Mouse (Mus musculus) CH12.LX (cell line): ENCODE results near the gene Pdcd4. TPM values are rescaled to one million over a fixed set of nuclear protein-coding genes. Genes with fewer than 3 reads are reported as not detected.

Source experiments
- DNase-seq: peaks from one replicate; pipeline ENCODE4 v3.0.0-alpha.2; 2013; ENCODE audit errors: extremely low read depth
- H3K27ac ChIP-seq: 2 replicates; pipeline ENCODE4 v1.5.1; 2012; ENCODE audit warnings: low read depth, mild to moderate bottlenecking, control low read depth, moderate library complexity; ENCODE audit not compliant: insufficient read depth
- H3K27me3 ChIP-seq: replicated peaks from 2 replicates; pipeline ENCODE3; 2012; ENCODE audit warnings: inconsistent platforms
- H3K36me3 ChIP-seq, 2 experiments: replicated peaks in 1 of 2; 2 replicates each; pipeline versions ENCODE3 to v1.6.1; 2012; ENCODE audit warnings: inconsistent platforms in 1 of 2, low read length in 1 of 2, mild to moderate bottlenecking in 1 of 2, mixed read lengths in 1 of 2, moderate library complexity in 1 of 2; ENCODE audit not compliant: control insufficient read depth in 1 of 2, insufficient read depth in 1 of 2
- H3K4me1 ChIP-seq, 2 experiments: 2 replicates each; pipeline ENCODE4 v1.6.1; 2012; ENCODE audit warnings: inconsistent platforms in 1 of 2, moderate library complexity in 1 of 2; ENCODE audit not compliant: insufficient read depth in 2 of 2, control insufficient read depth in 1 of 2
- H3K4me2 ChIP-seq: 2 replicates; pipeline ENCODE4 v1.6.1; 2012; ENCODE audit warnings: low read depth, mild to moderate bottlenecking, control low read depth; ENCODE audit not compliant: poor library complexity, insufficient read depth, severe bottlenecking
- H3K4me3 ChIP-seq, 3 experiments: fragments of 150-350 bp in 1 of 3; sonication (generic) in 1 of 3; replicated peaks in 1 of 3; 2 replicates each; pipeline versions ENCODE3 to v1.5.1; 2011 to 2012; ENCODE audit warnings: low read depth in 2 of 3, low read length in 2 of 3, mild to moderate bottlenecking in 2 of 3, moderate library complexity in 2 of 3, control low read depth in 1 of 3, improper control_type of control experiment in 1 of 3, inconsistent platforms in 1 of 3, mixed read lengths in 1 of 3; ENCODE audit not compliant: poor library complexity in 1 of 3
- H3K79me2 ChIP-seq: replicated peaks from 2 replicates; pipeline ENCODE4 v1.6.1; 2012; ENCODE audit warnings: mild to moderate bottlenecking, moderate library complexity; ENCODE audit not compliant: control insufficient read depth, poor library complexity, insufficient read depth, severe bottlenecking; ENCODE audit errors: extremely low read depth
- H3K9ac ChIP-seq: 2 replicates; pipeline ENCODE4 v1.6.1; 2012; ENCODE audit warnings: low read depth, mild to moderate bottlenecking, control low read depth, moderate library complexity; ENCODE audit not compliant: insufficient read depth
- H3K9me3 ChIP-seq: replicated peaks from 2 replicates; pipeline ENCODE3; 2012; ENCODE audit warnings: low read length, inconsistent platforms, mixed read lengths
- CTCF ChIP-seq, 2 experiments: IDR thresholded peaks in 1 of 2; conservative IDR thresholded peaks in 1 of 2; 2 replicates each; pipeline ENCODE4 v1.5.1; 2011 to 2012; ENCODE audit warnings: low read depth in 2 of 2, low read length in 2 of 2, improper control_type of control experiment in 1 of 2, inconsistent platforms in 1 of 2, mild to moderate bottlenecking in 1 of 2, moderate library complexity in 1 of 2
- ETS1 ChIP-seq: conservative IDR thresholded peaks from 2 replicates; pipeline ENCODE4 v1.6.1; 2012; ENCODE audit warnings: low read depth, mild to moderate bottlenecking, inconsistent platforms, low read length, improper control_type of control experiment, moderate library complexity
- IRF4 ChIP-seq: IDR thresholded peaks from 2 replicates; pipeline ENCODE4 v1.6.1; 2014; ENCODE audit warnings: low read depth, mild to moderate bottlenecking, inconsistent platforms, low read length, improper control_type of control experiment
- JUND ChIP-seq: conservative IDR thresholded peaks from 2 replicates; pipeline ENCODE4 v1.6.1; 2011; ENCODE audit warnings: low read depth, low read length, improper control_type of control experiment
- KAT2A ChIP-seq: IDR thresholded peaks from 2 replicates; pipeline ENCODE4 v1.6.1; 2012; ENCODE audit warnings: low read length, improper control_type of control experiment, inconsistent platforms; ENCODE audit not compliant: insufficient replicate concordance
- MAZ ChIP-seq: IDR thresholded peaks from 2 replicates; pipeline ENCODE4 v1.6.1; 2012; ENCODE audit warnings: low read depth, mild to moderate bottlenecking, inconsistent platforms, low read length, improper control_type of control experiment, moderate library complexity
- RAD21 ChIP-seq: IDR thresholded peaks from 2 replicates; pipeline ENCODE4 v1.6.1; 2011; ENCODE audit warnings: low read depth, mild to moderate bottlenecking, low read length, improper control_type of control experiment, moderate library complexity
- SIN3A ChIP-seq: IDR thresholded peaks from 2 replicates; pipeline ENCODE4 v1.6.1; 2012; ENCODE audit warnings: low read length, improper control_type of control experiment, inconsistent platforms
- TCF12 ChIP-seq: IDR thresholded peaks from 2 replicates; pipeline ENCODE4 v1.6.1; 2014; ENCODE audit warnings: low read depth, mild to moderate bottlenecking, inconsistent platforms, low read length, improper control_type of control experiment
- ZC3H11A ChIP-seq: IDR thresholded peaks from 2 replicates; pipeline ENCODE4 v1.6.1; 2012; ENCODE audit warnings: low read depth, mild to moderate bottlenecking, inconsistent platforms, low read length, improper control_type of control experiment
- dilution Hi-C: fragments of 300-500 bp; cut with MboI; formaldehyde crosslinking; loops from 2 replicates; pipeline ENCODE4 v1.14.3; 2020; ENCODE audit warnings: low sequenced_read_pairs; ENCODE audit not compliant: extremely low pct_unique_long_range_greater_than_20kb, extremely low pct_ligation_motif_present
- in situ Hi-C: fragments of 300-500 bp; cut with MboI; formaldehyde crosslinking; loops from 3 replicates; pipeline ENCODE4 v1.14.3; 2019; ENCODE audit warnings: low sequenced_read_pairs, low pct_ligation_motif_present, low pct_unique_long_range_greater_than_20kb, mixed read lengths
- polyA plus RNA-seq: library from polyadenylated mRNA; unstranded; fragments of >175 nt; gene quantifications from 2 replicates; pipeline ENCODE4 v1.2.1, GENCODE M21; 2012; ENCODE audit warnings: low read depth; ENCODE audit not compliant: insufficient read length
- total RNA-seq, 2 experiments: library from RNA; depleted of rRNA; stranded (reverse); fragments of 300-350 nt in 1 of 2; fragments of >200 nt in 1 of 2; gene quantifications; 2 replicates each; pipeline ENCODE4 v1.2.3; 2012 to 2014

Pdcd4 gene
- total and polyA plus RNA-seq, 3 experiments: 24.4 to 39.0 (median 26.3) TPM

- no peak overlapping the region for H3K9ac ChIP-seq
- peaks cover 20 to 32% of the 10 kb centered on the region in 2 experiments for H3K4me1 ChIP-seq
- no peak overlapping the region for H3K4me2 ChIP-seq
- dilution Hi-C loops: no loop called here
- H3K9me3 ChIP-seq: no peaks in the 10 kb centered on the region
- in situ Hi-C loops: no loop called here
- TF ChIP-seq ETS1 (no peak), RAD21 (no peak), TCF12 (no peak), SIN3A (no peak)
- no peaks in the 10 kb centered on the region for H3K79me2 ChIP-seq
- DNase-seq: no peak
- H3K27me3 ChIP-seq: no peaks in the 10 kb centered on the region
- H3K36me3 ChIP-seq: peaks cover 0 to 10% of the 10 kb centered on the region in 2 experiments
- H3K27ac ChIP-seq: no peak overlapping the region
- H3K4me3 ChIP-seq: no peak overlapping the region
These were observed 32.4 kb upstream of the Pdcd4 start for GRCm38 (mm10) chr19:53859593-53859992.

GRCm38 (mm10) chr19:53861346-53861745, 30.7 kb upstream of the Pdcd4 start:
- in situ Hi-C loops (no loop called here), dilution Hi-C loops (no loop called here)
- no peak overlapping the region for H3K4me3 ChIP-seq
- no peak for TF ChIP-seq JUND
- no peak for TF ChIP-seq KAT2A
- TF ChIP-seq ZC3H11A: no peak
- no peak for TF ChIP-seq IRF4
- no peak for TF ChIP-seq SIN3A
- H3K27ac ChIP-seq: no peak overlapping the region
- no peak overlapping the region for H3K9ac ChIP-seq
- DNase-seq: no peak
- H3K4me1 ChIP-seq: peaks cover 13 to 18% of the 10 kb centered on the region in 2 experiments; a peak in 3 of 4 replicates
- H3K9me3 ChIP-seq: no peaks in the 10 kb centered on the region
- no peaks in the 10 kb centered on the region for H3K27me3 ChIP-seq
- no peak overlapping the region for H3K4me2 ChIP-seq
- H3K36me3 ChIP-seq: peaks cover 0 to 11% of the 10 kb centered on the region in 2 experiments
- no peaks in the 10 kb centered on the region for H3K79me2 ChIP-seq

GRCm38 (mm10) chr19:53862573-53863246, 29.3 kb upstream of the Pdcd4 start:
- H3K9me3 ChIP-seq: no peaks in the 10 kb centered on the region
- H3K4me1 ChIP-seq: peaks cover 18 to 21% of the 10 kb centered on the region in 2 experiments
- peaks cover 4 to 18% of the 10 kb centered on the region in 2 experiments for H3K36me3 ChIP-seq
- dilution Hi-C loops (no loop called here), in situ Hi-C loops (no loop called here)
- H3K4me2 ChIP-seq: no peak overlapping the region
- no peak overlapping the region for H3K4me3 ChIP-seq
- H3K79me2 ChIP-seq: no peaks in the 10 kb centered on the region
- no peak for DNase-seq
- no peak overlapping the region for H3K9ac ChIP-seq
- no peak for TF ChIP-seq MAZ
- 0 out of 4 replicates have a peak, but pooled peaks of 1 of the 2 experiments have one; percentile 0 for TF ChIP-seq CTCF (conservative IDR thresholded peaks at IDR 0.05 in 1 of 2, IDR thresholded peaks at IDR 0.05 in 1 of 2; ENCODE audit: low read depth in 2 of 2, low read length in 2 of 2)
- H3K27me3 ChIP-seq: no peaks in the 10 kb centered on the region
- no peak overlapping the region for H3K27ac ChIP-seq
